Mouse (Mus musculus) T-cell, adult 2 months (primary cell): ENCODE measurements around the gene Smg1.

ENCODE experiments used
- DNase-seq: peaks from one replicate; pipeline ENCODE4 v3.0.0; 2022; ENCODE audit warnings: low spot score

The Smg1 gene

DNA sequence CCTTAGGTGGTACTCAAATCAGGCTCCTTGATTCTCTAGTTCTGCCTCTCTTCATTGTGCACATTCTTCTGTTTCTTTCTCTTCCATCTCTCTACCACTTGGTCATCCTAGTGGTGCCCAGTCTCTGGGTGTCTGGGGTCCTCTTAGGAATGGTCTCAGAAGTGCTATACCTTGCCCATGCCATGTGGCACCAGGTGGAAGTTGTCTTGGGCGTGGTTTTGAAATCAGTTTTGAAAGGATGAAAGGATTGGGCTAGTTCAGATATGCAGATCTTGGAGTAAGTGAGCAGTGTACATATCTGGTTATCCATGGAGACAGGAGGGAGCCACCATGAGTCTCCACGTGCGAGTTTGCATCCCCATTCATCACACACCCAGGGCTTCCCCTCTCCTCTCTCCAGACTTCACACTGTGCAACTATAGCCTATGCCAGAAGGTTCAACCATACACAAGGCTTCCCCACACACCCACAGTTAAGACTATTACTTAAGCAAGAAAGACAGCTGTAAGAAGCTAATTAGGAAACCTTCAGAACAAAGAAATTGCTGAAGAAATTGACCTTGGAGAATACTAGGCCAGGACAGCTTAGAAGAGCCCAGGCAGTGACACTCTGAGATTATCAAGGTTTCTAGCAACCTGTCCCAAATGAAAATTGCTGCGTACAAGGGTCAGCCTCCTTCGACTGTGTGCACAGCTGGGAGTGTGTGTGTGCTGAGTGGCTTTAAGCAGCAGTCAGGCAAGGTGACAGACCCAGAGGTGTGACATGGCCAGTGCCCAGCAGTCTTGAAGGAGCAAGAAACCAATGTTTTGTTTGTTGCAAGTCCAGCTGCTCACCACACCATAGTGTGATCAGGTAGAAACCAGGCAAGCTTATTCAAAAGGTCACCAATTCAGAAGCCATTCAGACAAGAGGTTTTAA, 139.7 kb downstream of the Smg1 start:
- no peak for DNase-seq

DNA sequence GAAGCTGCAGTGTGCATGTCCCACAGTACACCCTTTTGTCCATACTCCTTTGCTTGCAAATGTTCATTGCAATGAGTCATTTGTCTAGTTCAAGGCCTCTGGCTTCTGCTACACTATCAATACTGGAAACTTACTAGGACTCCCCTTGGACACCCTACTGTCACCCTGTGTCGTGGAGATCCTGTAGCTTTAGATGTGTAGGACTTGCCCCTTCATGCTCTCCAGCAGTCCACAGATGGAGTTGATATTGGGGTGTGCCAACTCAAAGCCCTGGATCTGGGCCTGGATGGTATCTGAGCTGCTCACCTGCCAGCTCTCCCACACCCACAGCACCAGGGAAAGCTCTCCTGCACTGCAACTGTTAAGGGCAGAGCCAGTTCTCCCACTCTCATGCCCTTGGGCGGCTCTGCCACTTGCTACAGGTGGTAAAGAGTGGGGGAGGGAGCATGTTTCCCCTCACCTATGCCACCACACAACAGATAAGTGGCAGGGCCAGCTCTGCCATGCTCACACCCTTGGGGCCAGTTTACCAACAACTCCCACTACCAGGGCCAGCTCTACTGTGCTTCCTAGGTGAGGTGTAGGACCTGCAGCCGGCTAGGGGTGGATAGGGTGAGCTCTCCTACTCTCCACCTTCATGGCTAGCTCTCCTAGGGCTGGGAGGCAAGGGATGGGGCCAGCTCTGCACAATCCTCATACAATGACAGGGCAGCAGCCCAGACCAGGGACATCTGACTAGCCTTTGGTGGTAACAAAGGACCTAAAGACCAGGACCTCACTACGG, 140.6 kb downstream of the Smg1 start:
- DNase-seq: no peak

DNA sequence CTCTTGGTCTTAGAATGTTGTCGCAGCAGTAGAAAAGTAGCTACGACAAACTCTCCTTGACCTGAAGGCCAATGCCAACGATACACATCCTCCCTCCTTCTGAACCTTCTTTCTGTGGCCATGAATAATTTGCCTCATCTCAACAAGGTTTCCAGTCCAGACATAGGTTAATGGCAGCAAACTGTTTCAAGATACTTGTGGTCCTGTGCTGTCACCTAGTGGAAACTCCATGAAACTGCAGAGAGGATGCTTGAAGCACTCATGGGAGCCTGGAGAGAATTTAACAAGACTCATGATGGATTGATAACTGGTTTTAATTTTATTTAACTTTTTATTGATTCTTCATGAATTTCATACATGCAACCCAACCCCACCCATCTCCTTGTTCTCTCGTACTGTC, 141.2 kb downstream of the Smg1 start:
- peak; percentile 39 for DNase-seq

DNA sequence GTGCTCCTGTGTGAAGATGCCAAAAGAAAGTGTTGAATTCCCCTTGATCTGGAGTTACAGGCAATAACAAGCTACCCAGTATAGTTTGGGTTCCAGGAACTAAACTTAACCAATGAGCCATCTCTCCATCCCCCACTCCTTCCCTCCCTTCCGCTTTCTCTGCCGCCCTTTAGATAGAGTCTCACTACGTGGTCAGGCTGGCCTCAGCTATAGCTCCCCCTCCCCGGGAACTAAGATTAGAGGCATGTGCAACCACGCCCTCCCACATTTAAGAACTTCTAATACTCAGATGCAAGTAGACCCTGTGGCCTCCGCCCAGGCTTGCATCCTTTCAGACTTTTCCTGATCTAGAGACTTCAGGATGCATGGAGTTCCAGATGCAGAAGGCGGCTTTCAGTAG, 145.9 kb downstream of the Smg1 start:
- DNase-seq: no peak
